Mouse (Mus musculus) intestine, embryonic 15.5 days (tissue): ENCODE data around the gene Ppp2r5c. TPM values are rescaled to one million over a fixed set of nuclear protein-coding genes. Genes with fewer than 3 reads are reported as not detected.
A peak's percentile ranks its signal among the peaks of the same experiment; 100 is the strongest.

Experiments used
- ATAC-seq: fragments of 200-750 bp; cut with Nextera tagmentation; 2 replicates; pipeline ENCODE4 v1.8.0; 2017; ENCODE audit warnings: moderate TSS enrichment, moderate library complexity
- H3K27ac ChIP-seq: fragments of 300-500 bp; sonication (generic); 2 replicates; pipeline ENCODE4 v1.5.1; 2015; ENCODE audit warnings: mild to moderate bottlenecking, inconsistent platforms
- H3K27me3 ChIP-seq: fragments of 300-500 bp; sonication (generic); replicated peaks from 2 replicates; pipeline ENCODE4 v1.6.1; 2015; ENCODE audit warnings: inconsistent platforms
- H3K36me3 ChIP-seq: fragments of 300-500 bp; sonication (generic); 2 replicates; pipeline ENCODE4 v1.6.1; 2015; ENCODE audit warnings: inconsistent platforms
- H3K4me1 ChIP-seq: fragments of 300-500 bp; sonication (generic); replicated peaks from 2 replicates; pipeline ENCODE4 v1.6.1; 2015; ENCODE audit warnings: inconsistent platforms
- H3K4me2 ChIP-seq: fragments of 300-500 bp; sonication (generic); replicated peaks from 2 replicates; pipeline ENCODE4 v1.6.1; 2015; ENCODE audit warnings: mild to moderate bottlenecking, inconsistent platforms
- H3K4me3 ChIP-seq: fragments of 300-500 bp; sonication (generic); replicated peaks from 2 replicates; pipeline ENCODE4 v1.5.1; 2015; ENCODE audit warnings: inconsistent platforms
- H3K9ac ChIP-seq: fragments of 300-500 bp; sonication (generic); 2 replicates; pipeline ENCODE4 v1.6.1; 2015; ENCODE audit warnings: inconsistent platforms
- H3K9me3 ChIP-seq: fragments of 300-500 bp; sonication (generic); 2 replicates; pipeline ENCODE4 v1.6.1; 2016; ENCODE audit warnings: inconsistent platforms
- WGBS: fragments of 180-500 bp; shearing (Covaris S2); methylation state at CpG from one replicate; pipeline ENCODE4 v1.1.7; 2015; 5-methylcytosine and 5-hydroxymethylcytosine counted together
- polyA plus RNA-seq: library from polyadenylated mRNA; unstranded; fragments of >200 nt; fragmentation: Nextera tagmentation; extraction: Ambion mirVana; gene quantifications from 2 replicates; pipeline ENCODE4 v1.2.1, GENCODE M21; 2015

Ppp2r5c gene
- polyA plus RNA-seq, 1 experiment from 2014 or later: 162 TPM

DNA sequence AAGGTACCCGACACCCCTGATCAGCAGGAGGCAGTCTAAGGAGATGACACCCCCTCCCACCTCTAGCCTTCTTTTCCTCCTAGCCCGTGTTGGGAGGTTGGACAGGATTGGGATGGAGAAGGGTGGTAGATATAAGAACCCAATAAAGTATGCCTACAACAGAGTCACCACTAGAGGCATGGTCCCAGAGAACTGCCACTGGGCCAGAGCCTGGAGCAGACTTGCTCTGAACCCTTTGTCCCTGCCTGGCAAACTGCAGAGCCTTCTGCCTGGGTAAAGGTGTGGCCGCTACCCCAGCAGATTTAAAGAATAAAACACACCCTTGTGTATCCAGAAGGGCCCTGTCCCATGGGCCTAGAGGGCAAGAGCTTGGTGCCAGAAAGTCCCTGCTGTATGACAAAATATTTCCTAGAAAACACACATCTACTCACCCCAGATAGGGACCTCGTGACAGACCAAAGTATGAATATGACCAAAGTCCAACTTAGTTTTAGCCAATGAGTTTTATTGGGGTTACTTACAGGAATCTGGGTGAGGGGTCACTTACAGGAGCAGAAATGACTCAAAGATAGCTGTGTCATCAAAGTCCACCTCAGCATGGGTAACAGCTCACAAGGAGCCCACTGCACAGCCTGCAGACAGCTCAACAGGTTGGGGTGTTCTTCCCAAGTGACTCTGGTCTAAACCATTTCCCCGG, 22.8 kb upstream of the Ppp2r5c start:
- no peak overlapping the region for H3K4me2 ChIP-seq
- H3K9ac ChIP-seq: no peak overlapping the region
- ATAC-seq: peak; percentile 85
- H3K27ac ChIP-seq: peak overlapping the region; percentile 62
- H3K9me3 ChIP-seq: no peaks in the 10 kb centered on the region
- H3K4me1 ChIP-seq: 0 out of 2 replicates have a peak, but pooled peaks cover 5% of the 10 kb centered on the region
- H3K4me3 ChIP-seq: no peak overlapping the region
- WGBS: 65% methylated on average over 5 of the region's 5 CpGs
- no peaks in the 10 kb centered on the region for H3K27me3 ChIP-seq
- no peaks in the 10 kb centered on the region for H3K36me3 ChIP-seq

DNA sequence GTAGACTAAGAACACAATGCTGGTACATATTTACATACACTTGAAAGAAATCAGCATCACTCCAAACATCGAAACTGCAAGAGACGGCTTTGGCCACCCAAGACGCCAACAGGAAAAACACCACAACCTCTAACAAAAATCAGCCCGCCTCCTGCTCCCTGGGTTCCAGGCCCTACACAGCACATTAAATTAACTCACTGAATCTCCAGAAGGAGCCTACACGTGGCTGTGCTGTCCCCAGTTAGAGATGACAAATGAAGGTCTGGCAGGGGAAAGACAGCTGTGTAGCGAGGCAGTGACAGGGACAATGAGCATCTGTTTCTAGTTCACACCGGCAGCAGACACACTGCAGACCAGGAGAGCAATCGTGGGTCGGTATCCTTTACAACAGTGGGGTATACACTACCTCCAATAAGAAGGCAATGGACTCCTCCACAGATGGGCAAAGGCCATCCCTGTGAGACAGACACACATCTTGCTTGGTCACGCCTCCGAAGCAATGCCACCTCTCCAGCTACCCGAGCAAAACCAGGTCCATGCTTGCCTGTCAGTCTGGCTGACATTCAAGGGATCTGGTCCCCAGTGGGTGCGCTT, 20.4 kb upstream of the Ppp2r5c start:
- no peaks in the 10 kb centered on the region for H3K36me3 ChIP-seq
- H3K27ac ChIP-seq: no peak overlapping the region
- no peaks in the 10 kb centered on the region for H3K4me1 ChIP-seq
- H3K4me2 ChIP-seq: no peak overlapping the region
- no peak overlapping the region for H3K4me3 ChIP-seq
- H3K27me3 ChIP-seq: no peaks in the 10 kb centered on the region
- 68% methylated on average over 13 of the region's 13 CpGs for WGBS
- no peak for ATAC-seq
- H3K9me3 ChIP-seq: no peaks in the 10 kb centered on the region
- no peak overlapping the region for H3K9ac ChIP-seq

DNA sequence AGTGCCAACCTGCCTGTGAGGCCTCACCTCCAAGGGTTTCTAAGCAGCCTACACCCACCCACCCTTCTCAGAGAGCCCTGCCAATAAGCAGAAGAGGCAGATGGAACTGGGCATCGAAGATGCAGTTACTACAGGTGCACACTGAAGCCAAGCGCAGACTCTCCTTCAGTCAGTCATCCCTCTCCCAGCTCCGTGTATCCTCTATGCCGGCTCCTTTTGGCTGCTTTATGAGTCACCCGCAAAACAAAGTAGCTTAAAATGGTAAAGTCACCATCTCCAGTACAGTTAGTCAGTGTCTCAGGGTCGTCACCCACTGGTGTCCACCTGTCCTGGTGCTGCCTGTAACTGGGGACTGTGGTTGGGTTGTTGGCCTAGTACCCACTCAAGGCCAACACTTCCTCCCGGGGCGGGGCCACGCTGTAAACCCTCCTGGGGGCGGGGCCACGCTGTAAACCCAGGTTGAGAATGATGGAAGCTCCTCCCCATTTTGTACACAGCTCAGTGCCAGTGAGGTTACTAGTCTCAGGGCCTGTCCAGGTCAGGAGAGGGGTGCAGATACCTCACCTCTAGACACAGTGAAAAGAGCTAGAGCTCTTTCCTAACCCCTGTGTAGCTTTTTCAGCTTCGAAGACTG, 17.5 kb upstream of the Ppp2r5c start:
- peak; percentile 58; the same call in 1 of the 2 replicates for ATAC-seq
- 66% methylated on average over 12 of the region's 12 CpGs for WGBS

GRCm38 (mm10) chr12:110429990-110430389, 16.9 kb upstream of the Ppp2r5c start:
- Histone ChIP-seq H3K4me2 (no peak overlapping the region), H3K9ac (no peak overlapping the region), H3K4me3 (no peak overlapping the region), H3K27me3 (no peaks in the 10 kb centered on the region), H3K9me3 (no peaks in the 10 kb centered on the region), H3K4me1 (no peaks in the 10 kb centered on the region), H3K36me3 (no peaks in the 10 kb centered on the region), H3K27ac (no peak overlapping the region)
- ATAC-seq: no peak
- WGBS: 77% methylated on average over 10 of the region's 10 CpGs

More for the DNA sequence above, 17.5 kb upstream of the Ppp2r5c start:
- Histone ChIP-seq H3K36me3 (no peaks in the 10 kb centered on the region), H3K9ac (no peak overlapping the region), H3K4me3 (no peak overlapping the region), H3K27ac (no peak overlapping the region), H3K9me3 (no peaks in the 10 kb centered on the region), H3K27me3 (no peaks in the 10 kb centered on the region), H3K4me1 (no peaks in the 10 kb centered on the region), H3K4me2 (no peak overlapping the region)

DNA sequence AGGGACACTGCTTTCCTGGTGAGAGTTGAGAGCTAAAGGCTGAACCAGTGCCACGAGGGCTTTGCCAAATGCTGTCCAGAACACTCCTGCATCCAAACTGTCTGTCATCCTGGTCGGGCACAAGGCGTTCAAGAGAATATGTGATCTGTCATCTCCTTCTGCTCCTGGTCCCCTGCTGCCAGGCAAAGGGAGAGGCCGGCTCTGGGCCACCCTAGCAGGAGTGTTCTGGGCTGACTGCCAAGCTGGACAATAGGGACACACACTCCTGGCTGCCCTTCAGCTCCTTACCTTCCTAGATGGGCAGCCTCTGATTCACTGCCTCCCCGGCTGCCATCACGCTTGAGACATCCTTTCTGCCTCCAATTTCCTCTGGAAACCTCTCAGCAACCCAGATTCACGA, 15.1 kb upstream of the Ppp2r5c start:
- 63% methylated on average over 7 of the region's 7 CpGs for WGBS
- H3K4me2 ChIP-seq: no peak overlapping the region
- no peak overlapping the region for H3K9ac ChIP-seq
- no peaks in the 10 kb centered on the region for H3K4me1 ChIP-seq
- H3K27ac ChIP-seq: no peak overlapping the region
- no peaks in the 10 kb centered on the region for H3K9me3 ChIP-seq
- no peak overlapping the region for H3K4me3 ChIP-seq
- no peak for ATAC-seq
- H3K36me3 ChIP-seq: no peaks in the 10 kb centered on the region
- H3K27me3 ChIP-seq: no peaks in the 10 kb centered on the region

- Histone ChIP-seq H3K9me3 (no peaks in the 10 kb centered on the region), H3K36me3 (no peaks in the 10 kb centered on the region), H3K4me2 (no peak overlapping the region), H3K9ac (no peak overlapping the region), H3K4me3 (no peak overlapping the region), H3K4me1 (peaks cover 4% of the 10 kb centered on the region; the same call in 1 of the 2 replicates), H3K27ac (no peak overlapping the region), H3K27me3 (no peaks in the 10 kb centered on the region)
- 0 out of 2 replicates have a peak, but pooled peaks have one; percentile 18 for ATAC-seq
- 58% methylated on average over 9 of the region's 9 CpGs for WGBS
Measured at GRCm38 (mm10) chr12:110436638-110437366, 10.1 kb upstream of the Ppp2r5c start.

GRCm38 (mm10) chr12:110437367-110437703, 9.6 kb upstream of the Ppp2r5c start:
- Histone ChIP-seq H3K4me2 (no peak overlapping the region), H3K4me3 (no peak overlapping the region), H3K27ac (no peak overlapping the region), H3K9ac (no peak overlapping the region), H3K4me1 (peaks cover 4% of the 10 kb centered on the region; the same call in 1 of the 2 replicates), H3K9me3 (no peaks in the 10 kb centered on the region), H3K36me3 (no peaks in the 10 kb centered on the region), H3K27me3 (no peaks in the 10 kb centered on the region)
- ATAC-seq: no peak
- WGBS: 64% methylated on average over 7 of the region's 7 CpGs

DNA sequence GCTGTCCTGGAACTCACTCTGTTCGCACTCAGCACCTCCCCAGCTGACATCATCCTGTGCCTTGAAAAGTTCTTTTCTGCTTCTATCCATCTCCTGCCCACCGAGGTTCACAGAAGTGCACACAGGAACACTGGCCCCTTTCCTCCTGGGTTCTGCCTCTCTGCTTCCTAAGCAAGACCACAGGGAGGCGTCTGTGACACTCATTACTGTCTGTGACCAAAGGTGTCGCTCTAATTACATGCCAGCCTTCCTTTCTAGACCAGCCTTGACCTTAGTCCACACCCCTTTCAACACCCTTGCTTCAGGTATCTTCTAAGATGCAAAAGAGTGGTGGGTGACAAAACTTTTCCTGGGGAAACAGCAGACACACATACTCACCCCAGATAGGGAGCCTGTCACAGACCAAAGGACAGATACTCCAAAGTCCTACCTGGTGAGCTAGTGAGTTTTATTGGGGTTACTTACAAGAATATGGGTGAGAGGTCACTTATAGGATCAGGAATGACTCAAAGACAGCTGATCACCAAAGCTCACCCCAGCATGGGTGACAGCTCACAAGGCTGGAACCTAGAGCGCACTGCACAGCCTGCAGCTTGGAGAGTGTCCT, 8.4 kb upstream of the Ppp2r5c start:
- H3K36me3 ChIP-seq: no peaks in the 10 kb centered on the region
- H3K27me3 ChIP-seq: no peaks in the 10 kb centered on the region
- no peak overlapping the region for H3K4me3 ChIP-seq
- ATAC-seq: peak; percentile 72
- H3K4me1 ChIP-seq: peaks cover 6% of the 10 kb centered on the region; the same call in 1 of the 2 replicates
- H3K4me2 ChIP-seq: no peak overlapping the region
- 43% methylated on average over 5 of the region's 5 CpGs for WGBS
- no peak overlapping the region for H3K9ac ChIP-seq
- no peak overlapping the region for H3K27ac ChIP-seq
- no peaks in the 10 kb centered on the region for H3K9me3 ChIP-seq

DNA sequence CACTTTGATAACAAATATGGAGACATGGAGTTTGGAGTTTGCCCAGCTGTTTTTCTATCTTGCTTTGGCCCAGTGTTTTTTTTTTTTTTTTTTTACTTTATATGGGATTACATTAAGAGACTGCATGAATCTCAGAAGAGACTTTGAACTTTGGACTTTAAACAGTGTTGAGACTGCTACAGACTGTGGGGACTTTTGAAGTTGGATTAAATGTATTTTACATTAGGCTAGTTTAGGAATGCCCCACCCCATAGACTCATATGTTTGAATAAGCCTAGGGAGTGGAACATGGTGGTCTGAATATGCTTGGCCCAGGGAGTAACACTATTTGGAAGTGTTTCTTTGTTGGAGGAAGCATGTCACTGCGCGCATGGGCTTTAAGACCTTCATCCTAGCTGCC, 4.7 kb upstream of the Ppp2r5c start:
- WGBS: 84% methylated on average over 2 of the region's 2 CpGs
- no peaks in the 10 kb centered on the region for H3K9me3 ChIP-seq
- peak overlapping the region; percentile 40 for H3K27ac ChIP-seq
- no peak overlapping the region for H3K4me2 ChIP-seq
- H3K36me3 ChIP-seq: no peaks in the 10 kb centered on the region
- H3K4me3 ChIP-seq: no peak overlapping the region
- no peak overlapping the region for H3K9ac ChIP-seq
- no peak for ATAC-seq
- no peaks in the 10 kb centered on the region for H3K27me3 ChIP-seq
- H3K4me1 ChIP-seq: peaks cover 16% of the 10 kb centered on the region

DNA sequence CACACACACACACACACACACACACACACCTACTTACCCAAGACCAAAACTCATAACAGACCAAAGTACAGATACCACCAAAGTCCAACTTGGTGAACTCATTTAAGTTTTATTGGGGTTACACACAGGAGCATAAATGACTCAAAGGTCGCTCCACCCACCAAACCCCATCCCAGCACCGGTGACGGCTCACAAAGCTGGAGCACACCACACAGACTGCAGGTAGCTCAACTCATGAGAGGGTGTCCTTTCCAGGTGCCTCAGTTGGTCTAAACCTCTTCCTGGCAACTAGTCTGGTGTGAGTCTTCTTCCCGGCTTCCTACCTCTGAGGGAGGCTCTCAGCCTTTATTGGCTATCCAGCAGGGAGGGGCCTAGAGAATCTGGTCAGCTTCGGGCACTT, 2.4 kb upstream of the Ppp2r5c start:
- Histone ChIP-seq H3K9ac (no peak overlapping the region), H3K4me2 (peak overlapping the region; percentile 35), H3K27ac (peak overlapping the region; percentile 51), H3K4me3 (no peak overlapping the region; the same call in 1 of the 2 replicates), H3K27me3 (no peaks in the 10 kb centered on the region), H3K4me1 (peaks cover 15% of the 10 kb centered on the region), H3K9me3 (no peaks in the 10 kb centered on the region), H3K36me3 (no peaks in the 10 kb centered on the region)
- 45% methylated on average over 5 of the region's 5 CpGs for WGBS
- peak; percentile 35 for ATAC-seq

DNA sequence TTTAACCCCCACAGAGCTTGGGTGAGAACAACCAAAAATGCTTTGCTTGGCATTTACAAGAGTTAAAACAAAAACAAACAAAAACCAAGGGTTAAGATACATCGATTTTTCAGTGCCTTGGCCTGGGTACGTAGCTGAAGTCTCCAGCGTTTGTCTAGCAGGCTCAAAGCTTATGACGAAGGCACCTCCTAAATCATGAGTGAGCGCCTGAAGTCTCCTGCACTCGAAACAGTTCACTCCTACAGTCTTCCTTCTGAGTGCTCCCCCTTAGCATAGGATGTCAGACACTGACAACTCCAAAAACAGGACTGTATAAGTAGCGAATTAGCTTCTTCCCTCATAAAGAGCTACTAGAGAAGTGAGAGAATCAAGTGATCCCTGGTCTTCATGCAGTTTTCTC, 1.1 kb upstream of the Ppp2r5c start:
- H3K36me3 ChIP-seq: no peaks in the 10 kb centered on the region
- 31% methylated on average over 7 of the region's 7 CpGs for WGBS
- H3K9ac ChIP-seq: peak overlapping the region; percentile 66
- no peak for ATAC-seq
- H3K4me3 ChIP-seq: peak overlapping the region; percentile 97
- H3K9me3 ChIP-seq: no peaks in the 10 kb centered on the region
- peak overlapping the region; percentile 84 for H3K4me2 ChIP-seq
- H3K4me1 ChIP-seq: peaks cover 15% of the 10 kb centered on the region
- no peaks in the 10 kb centered on the region for H3K27me3 ChIP-seq
- H3K27ac ChIP-seq: peak overlapping the region; percentile 99

DNA sequence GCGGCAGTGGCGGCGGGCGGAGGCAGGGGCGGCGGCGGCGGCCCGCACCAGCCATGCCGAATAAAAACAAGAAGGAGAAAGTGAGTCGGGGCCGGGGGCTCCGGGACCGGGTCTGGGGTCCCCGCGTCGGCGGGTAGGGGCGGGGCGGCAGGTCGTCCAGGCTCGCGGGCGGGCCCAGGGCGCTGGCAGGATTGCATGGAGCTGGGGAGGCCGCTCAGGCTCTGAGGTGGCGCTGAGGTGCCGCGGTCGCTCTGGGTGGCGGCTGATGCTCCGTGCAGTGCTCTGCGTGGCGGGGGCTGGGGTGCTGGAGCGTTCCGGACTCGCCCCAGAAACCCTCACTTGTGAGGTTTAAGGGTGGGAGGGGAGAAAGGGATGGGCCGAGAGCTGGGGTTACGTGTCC, 386 bp downstream of the Ppp2r5c start:
- peak; percentile 49 for ATAC-seq
- Histone ChIP-seq H3K9ac (peak overlapping the region; percentile 87), H3K27me3 (no peaks in the 10 kb centered on the region), H3K27ac (peak overlapping the region; percentile 99), H3K4me3 (peak overlapping the region; percentile 97), H3K36me3 (no peaks in the 10 kb centered on the region), H3K9me3 (no peaks in the 10 kb centered on the region), H3K4me1 (peaks cover 15% of the 10 kb centered on the region), H3K4me2 (peak overlapping the region; percentile 91)
- WGBS: 0% methylated on average over 30 of the region's 39 CpGs
